Mouse (Mus musculus): Measurements from ENCODE around the gene Rhox4a.
"Not testable (repeated sequence)": the region's sequence is repeated elsewhere in the genome, so short reads cannot be mapped to it uniquely, and the experiment has no call there.

Rhox4a gene

GRCm38 (mm10) chrX:37265038-37265437 lies at the start of gene Rhox4a:
Rhox4a (plus strand) TSS chrX:37265338.
- in situ Hi-C loops (cut with MseI, MboI), result not testable (repeated sequence)

GRCm38 (mm10) chrX:37222158-37222557 lies 43.0 kb upstream of the Rhox4a start, which contains the start of gene Rhox1:
Rhox1 (minus strand) TSS chrX:37222258.
- in situ Hi-C loops (cut with MseI, MboI), result not testable (repeated sequence)

- in situ Hi-C loops (cut with MseI, MboI), result not testable (repeated sequence)
Observed at GRCm38 (mm10) chrX:37244676-37245075, 20.5 kb upstream of the Rhox4a start, which contains the start of gene Rhox2a. Rhox2a (plus strand) TSS chrX:37244976.

GRCm38 (mm10) chrX:37249619-37250018 lies 15.5 kb upstream of the Rhox4a start, which contains the start of gene Rhox3a:
Rhox3a (plus strand) TSS chrX:37249919.
- in situ Hi-C loops (cut with MseI, MboI), result not testable (repeated sequence)
